Mouse (Mus musculus) heart, postnatal 0 days (tissue): ENCODE results near the gene Oser1.

ENCODE experiments used
- CTCF ChIP-seq: IDR thresholded peaks from 2 replicates; pipeline ENCODE4 v1.5.1; 2016; ENCODE audit warnings: antibody characterized with exemption, control low read depth, low read depth
- EP300 ChIP-seq: IDR thresholded peaks from 2 replicates; pipeline ENCODE4 v1.6.1; 2016; ENCODE audit warnings: antibody characterized with exemption, low read depth

GRCm38 (mm10) chr2:163417830-163418229 lies 6.7 kb downstream of the Oser1 start:
- TF ChIP-seq CTCF (no peak), EP300 (no peak)
